Mouse (Mus musculus): ENCODE results near the gene Sec23b. TPM values are rescaled to one million over a fixed set of nuclear protein-coding genes. Genes with fewer than 3 reads are reported as not detected.

Sec23b gene
- 58.1 and 67.9 TPM in 2 replicates for polyA plus RNA-seq (2012; rRNA removed)

GRCm38 (mm10) chr2:144555820-144556552 lies at the start of gene Sec23b:
Gene Sec23b (plus strand): TSS chr2:144556229.

GRCm38 (mm10) chr2:144526981-144527820 lies 28.8 kb upstream of the Sec23b start, which contains the start of the genes Dzank1 and Polr3f:
Gene Dzank1 (minus strand): TSS chr2:144527414.
Gene Polr3f (plus strand): TSS chr2:144527718.

GRCm38 (mm10) chr2:144550529-144550928 lies 5.5 kb upstream of the Sec23b start, which contains the start of gene Rbbp9:
Gene Rbbp9 (minus strand): TSS chr2:144550869.

GRCm38 (mm10) chr2:144593951-144594651 lies 38.1 kb downstream of the Sec23b start, which contains the start of gene Smim26:
Gene Smim26 (plus strand): TSS chr2:144594054.

GRCm38 (mm10) chr2:144599831-144600687 lies 44.0 kb downstream of the Sec23b start, which contains the start of gene Dtd1:
Gene Dtd1 (plus strand): TSS chr2:144599897.

Other genes with a start within 250 kb of the Sec23b start
- gene Ovol2, start 224.1 kb upstream of the Sec23b start, polyA plus RNA-seq (2012; rRNA removed) = 2.2 and 4.3 TPM in 2 replicates
- gene Kat14, start 187.2 kb upstream of the Sec23b start, polyA plus RNA-seq (2012; rRNA removed) = 29.9 and 33.3 TPM in 2 replicates
- not detected in 2 replicates for gene Pet117, start 187.2 kb upstream of the Sec23b start, polyA plus RNA-seq (2012; rRNA removed)
- 1.7 and 1.8 TPM in 2 replicates for gene Dzank1, start 28.8 kb upstream of the Sec23b start, polyA plus RNA-seq (2012; rRNA removed)
- gene Polr3f, start 28.5 kb upstream of the Sec23b start, polyA plus RNA-seq (2012; rRNA removed) = 5.3 and 6.8 TPM in 2 replicates
- gene Rbbp9, start 5.4 kb upstream of the Sec23b start, polyA plus RNA-seq (2012; rRNA removed) = 16.7 and 22.1 TPM in 2 replicates
- gene Smim26, start 37.8 kb downstream of the Sec23b start, polyA plus RNA-seq (2012; rRNA removed) = 1.8 and 2.9 TPM in 2 replicates
- 12.9 and 13.9 TPM in 2 replicates for gene Dtd1, start 43.7 kb downstream of the Sec23b start, polyA plus RNA-seq (2012; rRNA removed)

All from ovary, adult 2 months (tissue).